Mouse (Mus musculus) ES-Bruce4 (cell line): Measurements from ENCODE around the gene Cxxc4.

Source experiments
- CTCF ChIP-seq: IDR thresholded peaks from one replicate; pipeline ENCODE4 v1.8.1; 2011; ENCODE audit warnings: low read depth, low read length
- EP300 ChIP-seq: IDR thresholded peaks from 2 replicates; pipeline ENCODE4 v1.6.1; 2011; ENCODE audit warnings: low read depth, low read length; ENCODE audit not compliant: insufficient read depth
- POLR2A ChIP-seq: IDR thresholded peaks from one replicate; pipeline ENCODE4 v1.8.1; 2011; ENCODE audit warnings: low read length; ENCODE audit not compliant: insufficient read depth

GRCm38 (mm10) chr3:134190046-134190445, 46.2 kb upstream of the Cxxc4 start:
- TF ChIP-seq EP300 (no peak), POLR2A (no peak), CTCF (no peak)
